Mouse (Mus musculus) megakaryocyte-erythroid progenitor cell, adult 5-6 weeks (primary cell): ENCODE data around the gene Cops7b. TPM values are rescaled to one million over a fixed set of nuclear protein-coding genes. Genes with fewer than 3 reads are reported as not detected.

ENCODE experiments used
- ATAC-seq: replicated peaks from 2 replicates; pipeline ENCODE4 v1.8.0; 2016; ENCODE audit warnings: mild to moderate bottlenecking, inconsistent platforms; ENCODE audit not compliant: severe bottlenecking, poor library complexity, low FRiP score, low TSS enrichment
- total RNA-seq, 2 experiments: library from RNA; stranded (forward) in 1 of 2; stranded (reverse) in 1 of 2; fragments of 200-1000, 215-1000 nt in 1 of 2; fragments of >200 nt in 1 of 2; fragmentation: Nextera tagmentation in 1 of 2; gene quantifications; 2 replicates each; pipeline ENCODE4 v1.2.3; 2014 to 2017

The Cops7b gene
- total RNA-seq, 2 experiments from 2014 or later: 19.1 to 25.6 TPM

DNA sequence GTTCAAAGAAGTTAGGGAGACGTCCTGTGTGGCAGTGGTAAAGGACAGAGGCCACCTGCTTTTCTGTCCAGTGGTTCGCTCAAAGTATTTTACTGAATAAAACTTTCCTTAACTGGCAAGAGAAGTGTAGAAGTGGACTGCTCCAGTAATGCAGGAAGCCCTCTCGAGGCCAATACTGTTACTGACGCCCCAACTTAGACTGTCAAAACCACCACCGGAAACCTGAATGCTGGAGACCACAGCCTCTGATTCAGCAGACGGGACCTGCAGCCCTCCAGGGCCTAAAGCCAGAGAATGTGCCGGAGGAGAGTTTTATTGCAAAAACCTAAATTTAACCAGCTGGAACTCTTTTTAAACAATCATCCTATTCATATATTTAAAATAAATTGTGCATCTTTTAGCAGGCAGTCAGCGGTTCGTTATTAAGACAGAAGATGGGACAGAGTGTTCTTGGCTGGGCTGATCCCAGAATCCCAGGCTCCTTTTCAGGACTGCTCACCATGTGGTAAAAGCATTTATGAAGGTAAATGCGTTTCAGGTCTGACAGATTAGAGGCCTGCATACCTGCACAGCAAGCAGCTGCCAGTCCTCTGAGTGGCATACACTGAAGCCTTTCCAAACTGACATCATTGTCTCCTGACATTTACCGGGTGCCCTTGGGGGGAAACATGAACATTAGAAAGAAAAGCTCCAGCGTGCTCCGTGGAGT lies 60.6 kb downstream of the Cops7b start:
- ATAC-seq: 0 out of 2 replicates have a peak, but pooled peaks have one; percentile 55

DNA sequence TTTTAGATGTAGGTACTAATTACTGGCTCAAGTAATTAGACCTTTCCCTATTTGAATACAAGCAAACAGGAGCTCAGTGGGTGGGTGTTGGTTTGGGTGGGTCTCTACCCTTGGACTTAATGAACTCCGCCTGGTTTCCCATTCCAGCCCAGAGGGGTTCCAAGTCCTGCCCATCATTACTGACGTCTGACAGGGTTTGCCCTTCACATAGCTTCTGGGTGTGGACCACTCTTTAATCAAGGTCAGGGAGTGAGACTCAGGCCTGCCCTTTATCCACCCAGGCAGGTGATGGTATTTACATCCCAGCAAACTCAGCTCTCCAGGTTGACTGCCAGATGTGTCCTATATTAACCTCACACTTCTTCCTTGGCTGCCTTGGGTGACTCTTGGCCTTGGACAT lies 64.8 kb downstream of the Cops7b start:
- ATAC-seq: no peak

GRCm38 (mm10) chr1:86650272-86650671 lies 67.6 kb downstream of the Cops7b start:
- ATAC-seq: peak; percentile 70

GRCm38 (mm10) chr1:86652675-86653074 lies 70.0 kb downstream of the Cops7b start:
- ATAC-seq: no peak

- no peak for ATAC-seq
Measured at GRCm38 (mm10) chr1:86657071-86657470, 74.4 kb downstream of the Cops7b start.

Other genes with a start within 250 kb of the Cops7b start
- gene Ncl, start 223.5 kb upstream of the Cops7b start, total RNA-seq (2014; fragmentation: Nextera tagmentation): 973 and 1,006 TPM in 2 replicates
- gene Ncl, start 223.5 kb upstream of the Cops7b start, total RNA-seq (2017): 1,472 and 1,577 TPM in 2 replicates
- not detected in 2 replicates for gene Nmur1, start 156.7 kb upstream of the Cops7b start, total RNA-seq (2014; fragmentation: Nextera tagmentation)
- gene Nmur1, start 156.7 kb upstream of the Cops7b start, total RNA-seq (2017): not detected in 2 replicates
- gene Tex44, start 156.6 kb upstream of the Cops7b start, total RNA-seq (2014; fragmentation: Nextera tagmentation): not detected in 2 replicates
- gene Tex44, start 156.6 kb upstream of the Cops7b start, total RNA-seq (2017): not detected in 2 replicates
- gene Ptma, start 56.2 kb upstream of the Cops7b start, total RNA-seq (2014; fragmentation: Nextera tagmentation): 2,834 and 3,273 TPM in 2 replicates
- 4,983 and 7,914 TPM in 2 replicates for gene Ptma, start 56.2 kb upstream of the Cops7b start, total RNA-seq (2017)
- 36.5 and 52.7 TPM in 2 replicates for gene Pde6d, start 275 bp upstream of the Cops7b start, total RNA-seq (2014; fragmentation: Nextera tagmentation)
- gene Pde6d, start 275 bp upstream of the Cops7b start, total RNA-seq (2017): 13.2 TPM in 2 replicates
- gene Nppc, start 87.7 kb downstream of the Cops7b start, total RNA-seq (2014; fragmentation: Nextera tagmentation): not detected in 2 replicates
- gene Nppc, start 87.7 kb downstream of the Cops7b start, total RNA-seq (2017): 0.70 and 0.80 TPM in 2 replicates
- 33.2 and 36.8 TPM in 2 replicates for gene Dis3l2, start 120.9 kb downstream of the Cops7b start, total RNA-seq (2014; fragmentation: Nextera tagmentation)
- 22.8 and 36.6 TPM in 2 replicates for gene Dis3l2, start 120.9 kb downstream of the Cops7b start, total RNA-seq (2017)